Mouse (Mus musculus) left cerebral cortex, postnatal 14 days (tissue): ENCODE measurements at regions not wholly inside any gene's neighbourhood (a gene's known extent, or its start where the extent isn't known, plus 50 kb on each side); places are given as distances from the start of the nearest gene placed in this dataset.

Source experiments
- DNase-seq, 2 experiments: peaks; one replicate each; pipeline ENCODE4 v3.0.0; 2021 to 2022; ENCODE audit warnings: low spot score in 2 of 2, mixed read lengths in 1 of 2
- intact Hi-C: fragments of 180-260 bp; cut with DNase I; formaldehyde crosslinking; loops from one replicate; pipeline ENCODE4 v1.15.1; 2025

GRCm38 (mm10) chr8:89107895-89108660, 64.1 kb upstream of the Sall1 start:
- intact Hi-C loops, result no loop called here
- DNase-seq, result no peak

- no peak for DNase-seq
- intact Hi-C loops, result no loop called here
Observed at GRCm38 (mm10) chr8:89106346-89106745, 62.4 kb upstream of the Sall1 start.

- intact Hi-C loops, result no loop called here
- DNase-seq, result no peak
Observed at GRCm38 (mm10) chr8:89097396-89097795, 53.4 kb upstream of the Sall1 start.
